Mouse (Mus musculus) lung, embryonic 15.5 days (tissue): ENCODE measurements around the gene Dus3l. TPM values are rescaled to one million over a fixed set of nuclear protein-coding genes. Genes with fewer than 3 reads are reported as not detected.

ENCODE experiments used
- ATAC-seq: fragments of 200-750 bp; cut with Nextera tagmentation; 2 replicates; pipeline ENCODE4 v1.8.0; 2017; ENCODE audit warnings: moderate number of reproducible peaks, borderline replicate concordance; ENCODE audit not compliant: low FRiP score, low TSS enrichment; ENCODE audit errors: extremely low read depth
- H3K27ac ChIP-seq: fragments of 300-500 bp; sonication (generic); 2 replicates; pipeline ENCODE4 v1.5.1; 2015; ENCODE audit warnings: moderate library complexity, mild to moderate bottlenecking, inconsistent platforms
- H3K27me3 ChIP-seq: fragments of 300-500 bp; sonication (generic); 2 replicates; pipeline ENCODE4 v1.6.1; 2015; ENCODE audit warnings: inconsistent platforms
- H3K36me3 ChIP-seq: fragments of 300-500 bp; sonication (generic); 2 replicates; pipeline ENCODE4 v1.6.1; 2015; ENCODE audit warnings: inconsistent platforms
- H3K4me1 ChIP-seq: fragments of 300-500 bp; sonication (generic); 2 replicates; pipeline ENCODE4 v1.6.1; 2015; ENCODE audit warnings: inconsistent platforms
- H3K4me2 ChIP-seq: fragments of 300-500 bp; sonication (generic); 2 replicates; pipeline ENCODE4 v1.6.1; 2015; ENCODE audit warnings: inconsistent platforms, mild to moderate bottlenecking, moderate library complexity
- H3K4me3 ChIP-seq: fragments of 300-500 bp; sonication (generic); 2 replicates; pipeline ENCODE4 v1.5.1; 2015; ENCODE audit warnings: mild to moderate bottlenecking, inconsistent platforms
- H3K9ac ChIP-seq: fragments of 300-500 bp; sonication (generic); 2 replicates; pipeline ENCODE4 v1.6.1; 2015; ENCODE audit warnings: inconsistent platforms
- H3K9me3 ChIP-seq: fragments of 300-500 bp; sonication (generic); 2 replicates; pipeline ENCODE4 v1.6.1; 2016; ENCODE audit warnings: inconsistent platforms
- WGBS: fragments of 180-500 bp; shearing (Covaris S2); methylation state at CpG from one replicate; pipeline ENCODE4 v1.1.7; 2015; 5-methylcytosine and 5-hydroxymethylcytosine counted together
- polyA plus RNA-seq: library from polyadenylated mRNA; unstranded; fragments of >200 nt; fragmentation: Nextera tagmentation; extraction: Ambion mirVana; gene quantifications from 2 replicates; pipeline ENCODE4 v1.2.1, GENCODE M21; 2015

The Dus3l gene
- polyA plus RNA-seq, 1 experiment from 2014 or later: 46.5 TPM

GRCm38 (mm10) chr17:56808518-56808917, 44.0 kb downstream of the Dus3l start:
- WGBS: 8% methylated on average over 9 of the region's 9 CpGs

GRCm38 (mm10) chr17:56810245-56810644, 45.7 kb downstream of the Dus3l start:
- Histone ChIP-seq H3K36me3 (no peaks in the 10 kb centered on the region), H3K4me2 (no peak overlapping the region), H3K9ac (no peak overlapping the region), H3K9me3 (no peaks in the 10 kb centered on the region), H3K4me1 (peaks cover 26% of the 10 kb centered on the region), H3K27me3 (no peaks in the 10 kb centered on the region), H3K4me3 (no peak overlapping the region), H3K27ac (peak overlapping the region; percentile 35; the same call in 1 of the 2 replicates)
- 2% methylated on average over 3 of the region's 3 CpGs for WGBS
- ATAC-seq: peak; percentile 63; the same call in 1 of the 2 replicates

More at GRCm38 (mm10) chr17:56808518-56808917, 44.0 kb downstream of the Dus3l start:
- Histone ChIP-seq H3K36me3 (no peaks in the 10 kb centered on the region), H3K9ac (no peak overlapping the region), H3K4me3 (no peak overlapping the region), H3K4me1 (peaks cover 27% of the 10 kb centered on the region), H3K9me3 (no peaks in the 10 kb centered on the region), H3K27me3 (no peaks in the 10 kb centered on the region), H3K4me2 (no peak overlapping the region), H3K27ac (no peak overlapping the region)
- peak; percentile 62; the same call in 1 of the 2 replicates for ATAC-seq

GRCm38 (mm10) chr17:56814316-56815056, 49.9 kb downstream of the Dus3l start:
- Histone ChIP-seq H3K9me3 (no peaks in the 10 kb centered on the region), H3K36me3 (no peaks in the 10 kb centered on the region), H3K9ac (no peak overlapping the region), H3K27me3 (no peaks in the 10 kb centered on the region), H3K4me1 (peaks cover 21% of the 10 kb centered on the region), H3K4me2 (no peak overlapping the region), H3K27ac (no peak overlapping the region), H3K4me3 (no peak overlapping the region)
- 16% methylated on average over 24 of the region's 24 CpGs for WGBS
- no peak for ATAC-seq

- 87% methylated on average over 3 of the region's 3 CpGs for WGBS
- ATAC-seq: no peak
- Histone ChIP-seq H3K4me2 (no peak overlapping the region), H3K36me3 (no peaks in the 10 kb centered on the region), H3K27me3 (no peaks in the 10 kb centered on the region), H3K4me1 (peaks cover 22% of the 10 kb centered on the region), H3K4me3 (no peak overlapping the region), H3K9ac (no peak overlapping the region), H3K9me3 (no peaks in the 10 kb centered on the region), H3K27ac (no peak overlapping the region)
Measured at GRCm38 (mm10) chr17:56815057-56815345, 50.4 kb downstream of the Dus3l start.

- H3K9me3 ChIP-seq: no peaks in the 10 kb centered on the region
- H3K9ac ChIP-seq: no peak overlapping the region
- H3K27ac ChIP-seq: no peak overlapping the region
- H3K4me1 ChIP-seq: peaks cover 8% of the 10 kb centered on the region; the same call in 1 of the 2 replicates
- no peaks in the 10 kb centered on the region for H3K36me3 ChIP-seq
- 37% methylated on average over 11 of the region's 11 CpGs for WGBS
- ATAC-seq: no peak
- no peaks in the 10 kb centered on the region for H3K27me3 ChIP-seq
- H3K4me3 ChIP-seq: no peak overlapping the region
- H3K4me2 ChIP-seq: no peak overlapping the region
Measured at GRCm38 (mm10) chr17:56818067-56818636, 53.6 kb downstream of the Dus3l start.

GRCm38 (mm10) chr17:56819032-56819545, 54.5 kb downstream of the Dus3l start:
- no peak for ATAC-seq
- WGBS: 66% methylated on average over 6 of the region's 6 CpGs
- no peaks in the 10 kb centered on the region for H3K36me3 ChIP-seq
- H3K27ac ChIP-seq: 0 out of 2 replicates have a peak overlapping the region, but pooled peaks have one; percentile 59
- no peaks in the 10 kb centered on the region for H3K27me3 ChIP-seq
- no peak overlapping the region for H3K4me2 ChIP-seq
- H3K4me1 ChIP-seq: peaks cover 8% of the 10 kb centered on the region; the same call in 1 of the 2 replicates
- no peak overlapping the region for H3K4me3 ChIP-seq
- no peaks in the 10 kb centered on the region for H3K9me3 ChIP-seq
- H3K9ac ChIP-seq: no peak overlapping the region

Other genes with a start within 250 kb of the Dus3l start
- 2.4 and 4.5 TPM in 2 replicates for gene Gm20219, start 210.4 kb upstream of the Dus3l start, polyA plus RNA-seq
- gene Safb2, start 180.2 kb upstream of the Dus3l start, polyA plus RNA-seq: 76.0 and 90.1 TPM in 2 replicates
- 92.7 and 96.6 TPM in 2 replicates for gene Safb, start 179.9 kb upstream of the Dus3l start, polyA plus RNA-seq
- 206 and 215 TPM in 2 replicates for gene 2410015M20Rik, start 155.0 kb upstream of the Dus3l start, polyA plus RNA-seq
- gene Rpl36, start 151.3 kb upstream of the Dus3l start, polyA plus RNA-seq: 1,553 and 1,704 TPM in 2 replicates
- 51.7 and 54.0 TPM in 2 replicates for gene Lonp1, start 137.9 kb upstream of the Dus3l start, polyA plus RNA-seq
- gene Catsperd, start 136.6 kb upstream of the Dus3l start, polyA plus RNA-seq: 0.52 and 1.2 TPM in 2 replicates
- gene Ranbp3, start 91.5 kb upstream of the Dus3l start, polyA plus RNA-seq: 90.8 and 96.6 TPM in 2 replicates
- gene Ndufa11, start 47.0 kb upstream of the Dus3l start, polyA plus RNA-seq: 465 and 491 TPM in 2 replicates
- 13.6 and 16.2 TPM in 2 replicates for gene Vmac, start 46.7 kb upstream of the Dus3l start, polyA plus RNA-seq
- gene Nrtn, start 7.2 kb upstream of the Dus3l start, polyA plus RNA-seq: 9.4 and 9.5 TPM in 2 replicates
- 1.0 and 1.2 TPM in 2 replicates for gene Prr22, start 5.5 kb downstream of the Dus3l start, polyA plus RNA-seq
- 5.2 and 6.0 TPM in 2 replicates for gene Rfx2, start 66.3 kb downstream of the Dus3l start, polyA plus RNA-seq
- not detected in 2 replicates for gene Acsbg2, start 109.7 kb downstream of the Dus3l start, polyA plus RNA-seq
- 0.23 and 0.35 TPM in 2 replicates for gene 1700061G19Rik, start 110.7 kb downstream of the Dus3l start, polyA plus RNA-seq
- gene Mllt1, start 170.7 kb downstream of the Dus3l start, polyA plus RNA-seq: 50.0 and 53.2 TPM in 2 replicates
- gene Acer1, start 217.4 kb downstream of the Dus3l start, polyA plus RNA-seq: not detected in 2 replicates
- 135 and 136 TPM in 2 replicates for gene Clpp, start 225.5 kb downstream of the Dus3l start, polyA plus RNA-seq
- 40.0 and 40.5 TPM in 2 replicates for gene Alkbh7, start 232.6 kb downstream of the Dus3l start, polyA plus RNA-seq
- 0.78 TPM in 1 of 2 replicates, not detected in the other for gene Pspn, start 235.3 kb downstream of the Dus3l start, polyA plus RNA-seq
- gene Gtf2f1, start 246.5 kb downstream of the Dus3l start, polyA plus RNA-seq: 56.7 and 63.3 TPM in 2 replicates
- 0.26 and 0.50 TPM in 2 replicates for gene Gm17949, start 246.7 kb downstream of the Dus3l start, polyA plus RNA-seq